Mouse (Mus musculus): ENCODE measurements at regions not wholly inside any gene's neighbourhood (a gene's known extent, or its start where the extent isn't known, plus 50 kb on each side); places are given as distances from the start of the nearest gene placed in this dataset.

GRCm38 (mm10) chr1:91626090-91626489 is 85.7 kb downstream of the Asb1 start:
- TF ChIP-seq POLR2A (IDR thresholded peaks at IDR 0.05; ENCODE audit: control insufficient read depth, extremely low read depth, insufficient read depth, low read length, poor library complexity) (no peak), CTCF (IDR thresholded peaks at IDR 0.05; ENCODE audit: borderline replicate concordance, control insufficient read depth, extremely low read depth, insufficient read depth, low read length, poor library complexity) (no peak)
